Mouse (Mus musculus) natural killer cell, adult 2 months (primary cell): ENCODE measurements around the gene Klhdc7a.
A peak's percentile ranks its signal among the peaks of the same experiment; 100 is the strongest.
"Not testable (repeated sequence)": the region's sequence is repeated elsewhere in the genome, so short reads cannot be mapped to it uniquely, and the experiment has no call there.

Experiments used
- DNase-seq, 2 experiments: peaks; one replicate each; pipeline ENCODE4 v3.0.0; 2022; ENCODE audit warnings: low spot score in 2 of 2

Klhdc7a gene

GRCm38 (mm10) chr4:139967922-139968321 lies at the start of gene Klhdc7a:
TSS of gene Klhdc7a (minus strand) at chr4:139968026.
- DNase-seq: no peak

DNA sequence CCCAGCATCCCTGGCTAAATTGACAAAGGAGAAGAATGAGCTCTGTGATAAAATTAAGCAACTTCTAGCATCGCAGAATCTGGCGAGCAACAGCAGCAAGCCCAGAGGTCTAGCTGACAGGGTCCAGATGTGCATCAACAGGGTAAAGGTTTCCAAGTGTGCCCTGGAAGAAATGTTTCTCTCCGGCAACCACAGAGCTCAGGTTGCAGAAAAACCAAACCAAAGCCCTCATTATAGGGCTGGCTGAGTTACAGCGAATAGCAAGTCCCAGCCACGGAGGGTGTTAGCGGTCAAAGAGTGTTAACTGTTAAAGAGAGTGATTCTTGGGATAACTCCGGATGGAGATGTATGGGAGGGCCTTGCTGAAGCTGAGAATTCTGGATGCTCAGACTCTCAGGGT lies 48.1 kb upstream of the Klhdc7a start:
- no peak for DNase-seq

GRCm38 (mm10) chr4:140010728-140011470 lies 43.1 kb upstream of the Klhdc7a start:
- no peak for DNase-seq

GRCm38 (mm10) chr4:140004932-140005331 lies 37.1 kb upstream of the Klhdc7a start:
- no peak for DNase-seq

- peak in 1 of 2 experiments; percentile 23 for DNase-seq
Observed at GRCm38 (mm10) chr4:140004170-140004569, 36.3 kb upstream of the Klhdc7a start.

- DNase-seq: no peak
Observed at GRCm38 (mm10) chr4:140002069-140002468, 34.2 kb upstream of the Klhdc7a start.

DNA sequence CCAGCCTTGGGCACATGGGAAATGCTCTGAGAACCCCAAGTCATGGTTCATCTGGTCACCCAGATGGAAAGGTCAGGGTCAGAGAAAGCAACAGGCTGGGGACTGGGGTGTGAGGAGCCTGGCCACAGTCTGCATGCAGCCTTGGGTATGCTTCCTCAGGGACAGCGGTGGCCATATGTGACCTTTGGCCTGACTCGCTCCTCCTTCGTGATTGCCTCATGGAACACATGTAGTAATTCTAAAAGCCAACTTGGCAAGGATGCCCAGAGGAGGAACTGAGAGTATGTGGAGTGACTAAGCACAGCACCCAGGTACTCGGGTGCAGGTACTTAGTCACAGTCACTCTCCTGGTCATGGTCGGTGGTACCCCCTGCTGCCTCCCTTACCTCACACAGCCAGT lies 33.1 kb upstream of the Klhdc7a start:
- no peak for DNase-seq

- no peak for DNase-seq
Observed at GRCm38 (mm10) chr4:139999033-139999432, 31.2 kb upstream of the Klhdc7a start.

DNA sequence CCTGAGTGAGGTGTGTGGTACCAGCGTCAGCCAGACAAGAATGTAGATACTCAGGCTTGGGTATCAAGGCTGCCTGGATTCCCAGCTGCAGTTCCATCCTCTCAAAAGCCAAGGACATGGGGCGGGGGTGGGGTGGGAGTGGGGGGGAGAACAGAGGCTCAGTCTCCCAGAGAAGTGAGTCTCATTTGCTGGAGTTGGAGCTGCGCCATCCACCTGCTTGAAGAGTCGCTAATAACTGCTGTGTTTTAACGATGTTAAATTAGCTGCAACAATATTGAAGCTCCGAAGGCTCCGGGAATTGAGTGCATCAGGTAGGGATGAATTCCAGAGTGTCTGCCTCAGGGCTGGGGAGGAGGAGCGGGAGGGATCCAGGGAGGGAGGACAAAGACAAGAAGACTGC lies 27.8 kb upstream of the Klhdc7a start:
- no peak for DNase-seq

GRCm38 (mm10) chr4:139993111-139993755 lies 25.4 kb upstream of the Klhdc7a start:
- no peak for DNase-seq

DNA sequence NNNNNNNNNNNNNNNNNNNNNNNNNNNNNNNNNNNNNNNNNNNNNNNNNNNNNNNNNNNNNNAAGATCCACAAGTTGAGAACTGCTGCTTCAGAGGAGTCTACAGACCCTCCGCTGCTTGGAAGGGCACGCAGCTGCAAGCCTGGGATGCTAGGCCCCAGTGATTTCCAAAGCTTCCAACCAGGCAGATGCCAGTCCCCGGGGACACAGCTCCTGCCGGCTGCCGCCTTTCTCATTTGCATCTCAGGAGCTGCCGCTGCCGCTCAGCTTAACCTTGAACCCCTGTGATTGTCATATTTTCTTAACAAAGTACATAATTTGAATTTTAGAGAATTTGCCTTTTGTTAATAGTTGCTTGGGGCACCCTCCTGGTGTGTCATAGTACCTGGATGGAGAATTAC lies 19.1 kb upstream of the Klhdc7a start:
- DNase-seq: no peak

DNA sequence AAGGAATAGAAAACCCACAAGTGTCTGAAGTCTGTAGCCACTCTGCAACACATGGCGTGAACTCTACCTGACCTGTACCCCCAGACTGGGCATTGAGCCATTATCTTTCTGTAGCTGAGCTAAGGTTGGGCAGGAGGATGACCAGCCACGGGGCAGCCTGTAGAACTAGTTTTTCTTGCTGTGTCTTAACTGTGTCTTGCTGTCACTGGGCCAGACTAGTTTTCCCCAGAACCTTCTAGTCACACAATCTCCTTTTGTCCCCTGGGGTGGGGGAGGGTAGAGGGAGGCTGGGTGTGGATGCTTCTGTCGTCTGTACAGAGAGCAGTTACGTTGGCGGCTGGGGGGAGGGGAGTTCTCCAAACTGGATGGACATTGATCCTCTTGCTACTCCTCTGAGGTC lies 10.9 kb upstream of the Klhdc7a start:
- no peak for DNase-seq

- DNase-seq: no peak
Observed at GRCm38 (mm10) chr4:139977308-139977781, 9.5 kb upstream of the Klhdc7a start.

- no peak for DNase-seq
Observed at GRCm38 (mm10) chr4:139974506-139974905, 6.7 kb upstream of the Klhdc7a start.

DNA sequence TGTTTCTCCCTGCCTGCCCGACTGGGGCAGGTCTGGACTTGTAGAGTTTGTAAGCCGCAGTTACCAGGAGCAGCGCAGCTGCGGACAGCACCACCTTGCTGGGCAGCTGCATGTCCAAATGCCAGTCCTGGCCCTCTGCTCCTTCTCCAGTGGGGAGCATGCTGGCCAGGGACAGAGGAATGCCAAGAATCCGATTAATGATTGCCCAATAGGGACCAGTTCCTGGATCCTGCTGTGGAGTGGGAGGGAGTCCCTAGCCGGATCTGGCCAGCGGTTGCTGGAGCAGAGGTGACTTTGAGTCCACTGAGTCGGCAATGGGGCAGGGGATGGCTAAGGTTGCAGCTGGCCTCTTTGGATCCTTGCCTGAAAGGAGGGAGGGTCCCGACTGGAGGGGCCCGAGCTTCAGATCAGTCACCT lies 343 bp downstream of the Klhdc7a start:
- DNase-seq: no peak

DNA sequence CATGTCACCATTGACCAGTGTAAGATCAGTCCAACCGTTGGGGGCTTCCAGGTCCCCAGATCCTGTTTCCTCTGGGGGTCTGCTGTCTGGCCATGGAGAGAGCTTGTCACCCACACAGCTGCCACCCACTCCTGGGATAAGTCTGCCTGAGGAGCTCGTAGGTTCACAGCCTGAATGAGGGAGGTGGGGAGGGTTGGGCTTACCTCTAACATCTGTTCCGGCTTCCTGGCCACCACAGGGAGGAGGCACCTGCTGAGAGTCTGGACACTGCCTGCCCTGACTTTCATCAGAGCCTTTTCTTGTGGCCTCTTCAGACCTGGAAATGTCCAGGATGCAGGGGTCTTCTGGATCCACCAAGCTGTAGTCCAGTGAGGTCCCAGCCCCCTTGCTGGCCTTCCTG lies 845 bp downstream of the Klhdc7a start:
- no peak for DNase-seq

- no peak for DNase-seq
Observed at GRCm38 (mm10) chr4:139965596-139966185, 2.1 kb downstream of the Klhdc7a start.

DNA sequence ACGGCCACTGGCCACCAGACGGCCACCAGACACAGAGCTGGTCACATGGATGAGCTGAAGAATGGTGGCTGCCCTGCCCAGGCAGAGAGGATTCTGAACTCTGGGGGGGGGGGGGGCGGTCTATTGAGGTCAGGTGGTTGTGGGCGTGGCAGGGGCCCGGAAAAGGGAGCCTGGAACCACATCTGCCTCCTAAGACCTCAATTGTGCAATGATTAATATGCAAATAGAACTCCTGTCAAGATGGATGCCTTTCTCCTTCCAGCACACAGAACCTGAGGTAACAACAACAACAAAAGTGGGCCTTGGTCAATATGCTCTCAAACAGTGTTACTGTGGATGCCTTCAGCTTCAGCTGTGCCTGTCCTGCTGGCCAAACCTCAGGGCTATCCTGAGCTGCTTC lies 3.4 kb downstream of the Klhdc7a start:
- no peak for DNase-seq

DNA sequence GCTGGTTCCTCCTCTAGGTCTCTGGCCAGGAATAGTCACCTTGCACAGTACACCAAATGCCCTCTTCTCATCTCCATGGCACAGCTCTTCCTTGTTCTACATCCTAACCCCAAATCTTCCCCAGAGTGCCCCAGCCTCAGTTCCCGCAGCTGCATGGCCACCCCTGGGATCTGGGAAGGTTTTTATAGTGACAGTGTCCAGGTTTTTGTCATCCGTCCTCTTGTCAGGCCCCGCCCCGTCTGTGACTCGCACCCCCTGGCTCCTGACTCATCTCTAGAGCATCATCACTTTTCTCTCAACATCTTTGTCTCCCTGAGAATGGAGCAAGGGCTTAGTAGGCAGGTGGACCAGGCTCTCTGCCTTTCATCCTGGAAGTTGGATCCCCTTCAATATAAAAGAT lies 3.9 kb downstream of the Klhdc7a start:
- DNase-seq: no peak

DNA sequence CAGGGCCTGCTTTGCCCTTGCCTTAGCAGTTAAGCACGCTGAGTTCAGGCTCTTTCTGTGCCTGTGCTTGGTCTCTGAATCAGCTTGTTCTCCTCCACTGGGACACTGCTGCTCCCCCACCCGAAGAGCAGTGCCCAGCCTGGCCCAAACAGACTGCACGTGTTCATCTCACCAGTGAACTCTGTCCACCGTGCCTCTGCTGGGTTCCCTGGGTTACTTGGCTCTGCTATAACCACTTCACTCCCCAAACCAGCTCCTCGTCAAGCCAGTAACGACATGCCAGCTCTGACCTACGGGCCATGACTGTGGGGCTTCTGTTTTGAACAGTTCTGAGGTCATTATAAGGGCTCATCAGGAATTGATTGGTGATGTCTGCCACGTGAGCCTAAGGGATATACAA lies 4.8 kb downstream of the Klhdc7a start:
- no peak for DNase-seq

DNA sequence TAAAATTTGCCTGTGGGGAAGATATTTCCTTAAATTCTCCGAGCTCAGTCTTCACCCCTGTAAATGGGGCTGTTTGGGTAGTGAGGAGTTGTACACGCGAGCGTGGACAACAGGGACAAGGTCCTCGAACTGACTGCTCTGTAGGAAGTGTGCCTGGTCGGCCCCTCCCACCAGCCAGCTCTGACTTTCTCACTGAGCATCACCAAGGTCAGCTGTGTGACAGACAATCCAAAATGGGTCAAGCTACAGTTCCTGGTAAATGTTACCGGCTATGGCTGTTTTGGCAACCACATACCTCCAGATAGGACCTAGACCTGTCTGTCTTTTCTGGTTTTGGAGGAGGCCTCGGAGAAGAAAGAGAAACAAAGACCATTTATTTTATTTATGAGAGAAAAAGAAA lies 6.0 kb downstream of the Klhdc7a start:
- DNase-seq: no peak

- DNase-seq: not testable (repeated sequence)
Observed at GRCm38 (mm10) chr4:139961329-139961728, 6.5 kb downstream of the Klhdc7a start.

- DNase-seq: no peak
Observed at GRCm38 (mm10) chr4:139960724-139961315, 7.0 kb downstream of the Klhdc7a start.
